13 mouse cellular contexts compared by ENCODE assay signal in the genomic region with DNA sequence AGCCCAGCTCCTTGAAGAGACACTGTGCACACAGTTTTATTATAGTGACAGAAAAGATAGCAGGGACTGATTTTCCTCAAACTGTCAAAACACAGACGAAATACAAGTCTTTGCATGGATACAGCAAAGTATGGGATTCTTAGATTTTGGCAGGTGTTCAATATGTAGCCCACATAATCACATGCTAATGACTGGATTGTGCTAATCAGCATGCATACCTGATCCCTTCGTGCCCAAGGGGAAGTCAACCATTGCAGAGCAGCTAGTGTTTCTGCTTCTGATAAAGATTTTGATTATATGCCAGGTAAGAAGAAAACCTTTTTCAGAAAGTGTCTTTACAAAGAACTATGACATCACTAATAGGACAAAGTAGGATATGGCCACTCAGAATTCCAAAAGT.
"Had no signal": no experiment of that assay in that cellular context is flagged by ENCODE, and none has a peak within 500 bp of the region (broad histone marks: within the 10 kb centered on the region; RNA-seq: fewer than 3 reads in every experiment).

No protein-coding gene starts in this region.

- H3K4me1 ChIP-seq: limb, embryonic 12.5 days; limb, embryonic 15.5 days; midbrain, embryonic 13.5 days had no signal

- H3K9me3 ChIP-seq: limb, embryonic 12.5 days; limb, embryonic 15.5 days; midbrain, embryonic 13.5 days had no signal

- H3K4me2 ChIP-seq: limb, embryonic 12.5 days; limb, embryonic 15.5 days; liver, embryonic 11.5 days; lung, embryonic 14.5 days; midbrain, embryonic 13.5 days had no signal

- DNase-seq: left cerebral cortex, postnatal 4 days; liver, postnatal 0 days; lung, embryonic 14.5 days; thymus, adult 18-20 months; thymus, postnatal 36 days had no signal

- H3K27ac ChIP-seq: limb, embryonic 12.5 days; limb, embryonic 15.5 days; liver, embryonic 14.5 days; macrophage; midbrain, embryonic 13.5 days had no signal

- H3K4me3 ChIP-seq: limb, embryonic 12.5 days; limb, embryonic 15.5 days; midbrain, embryonic 13.5 days had no signal

- H3K9ac ChIP-seq: limb, embryonic 12.5 days; limb, embryonic 15.5 days; liver, embryonic 14.5 days; liver, postnatal 0 days; lung, embryonic 14.5 days; midbrain, embryonic 13.5 days had no signal

- H3K36me3 ChIP-seq: limb, embryonic 12.5 days; limb, embryonic 15.5 days; midbrain, embryonic 13.5 days had no signal

- H3K27me3 ChIP-seq: limb, embryonic 12.5 days; limb, embryonic 15.5 days; midbrain, embryonic 13.5 days had no signal

- ATAC-seq: intestine, embryonic 16.5 days; liver, postnatal 0 days; lung, postnatal 0 days; midbrain, embryonic 13.5 days had no signal
